Mouse (Mus musculus): ENCODE measurements around the gene Pik3c2a. TPM values are rescaled to one million over a fixed set of nuclear protein-coding genes. Genes with fewer than 3 reads are reported as not detected.
A peak's percentile ranks its signal among the peaks of the same experiment; 100 is the strongest.

Pik3c2a gene
- polyA plus RNA-seq (2016; fragmentation: Nextera tagmentation; extraction: Ambion mirVana) = 28.8 and 34.5 TPM in 2 replicates

- no peaks in the 10 kb centered on the region for H3K9me3 ChIP-seq (replicated peaks)
- peak; percentile 97 for DNase-seq (ENCODE audit: low spot score)
- under 1% methylated on average over 70 of the region's 72 CpGs for WGBS
- H3K36me3 ChIP-seq = peaks cover 7% of the 10 kb centered on the region
- H3K4me1 ChIP-seq = peaks cover 32% of the 10 kb centered on the region
- no peaks in the 10 kb centered on the region for H3K27me3 ChIP-seq (ENCODE audit: low read depth, poor library complexity, severe bottlenecking)
- H3K27ac ChIP-seq = peak within 1 kb of the TSS; percentile 97
- peak within 1 kb of the TSS; percentile 93 for H3K4me3 ChIP-seq
Observed at GRCm38 (mm10) chr7:116443004-116443696, at the start of gene Pik3c2a. TSS of gene Pik3c2a (minus strand) at chr7:116443449.

GRCm38 (mm10) chr7:116491113-116491512 lies 47.9 kb upstream of the Pik3c2a start:
- no peaks in the 10 kb centered on the region for H3K9me3 ChIP-seq (replicated peaks)
- WGBS = 76% methylated on average over 4 of the region's 4 CpGs
- H3K4me1 ChIP-seq = no peaks in the 10 kb centered on the region
- H3K27ac ChIP-seq = no peak overlapping the region
- H3K27me3 ChIP-seq (ENCODE audit: low read depth, poor library complexity, severe bottlenecking) = no peaks in the 10 kb centered on the region
- H3K4me3 ChIP-seq = no peak overlapping the region
- no peak for DNase-seq (ENCODE audit: low spot score)
- H3K36me3 ChIP-seq = no peaks in the 10 kb centered on the region

- Histone ChIP-seq H3K27ac (no peak overlapping the region), H3K9me3 (replicated peaks) (no peaks in the 10 kb centered on the region), H3K4me3 (no peak overlapping the region), H3K27me3 (ENCODE audit: low read depth, poor library complexity, severe bottlenecking) (no peaks in the 10 kb centered on the region), H3K4me1 (no peaks in the 10 kb centered on the region), H3K36me3 (no peaks in the 10 kb centered on the region)
- no peak for DNase-seq (ENCODE audit: low spot score)
- WGBS = 68% methylated on average over 1 of the region's 1 CpGs
Observed at GRCm38 (mm10) chr7:116485062-116485601, 41.9 kb upstream of the Pik3c2a start.

GRCm38 (mm10) chr7:116484213-116484612 lies 41.0 kb upstream of the Pik3c2a start:
- Histone ChIP-seq H3K4me3 (no peak overlapping the region), H3K4me1 (no peaks in the 10 kb centered on the region), H3K27me3 (ENCODE audit: low read depth, poor library complexity, severe bottlenecking) (no peaks in the 10 kb centered on the region), H3K36me3 (no peaks in the 10 kb centered on the region), H3K27ac (no peak overlapping the region), H3K9me3 (replicated peaks) (no peaks in the 10 kb centered on the region)
- no peak for DNase-seq (ENCODE audit: low spot score)
- 85% methylated on average over 5 of the region's 5 CpGs for WGBS

GRCm38 (mm10) chr7:116483782-116484181 lies 40.5 kb upstream of the Pik3c2a start:
- Histone ChIP-seq H3K9me3 (replicated peaks) (no peaks in the 10 kb centered on the region), H3K27me3 (ENCODE audit: low read depth, poor library complexity, severe bottlenecking) (no peaks in the 10 kb centered on the region), H3K27ac (no peak overlapping the region), H3K4me1 (no peaks in the 10 kb centered on the region), H3K4me3 (no peak overlapping the region), H3K36me3 (no peaks in the 10 kb centered on the region)
- WGBS = 88% methylated on average over 5 of the region's 5 CpGs
- DNase-seq (ENCODE audit: low spot score) = no peak

GRCm38 (mm10) chr7:116483106-116483505 lies 39.9 kb upstream of the Pik3c2a start:
- Histone ChIP-seq H3K4me3 (no peak overlapping the region), H3K27ac (no peak overlapping the region), H3K27me3 (ENCODE audit: low read depth, poor library complexity, severe bottlenecking) (no peaks in the 10 kb centered on the region), H3K4me1 (no peaks in the 10 kb centered on the region), H3K36me3 (no peaks in the 10 kb centered on the region), H3K9me3 (replicated peaks) (no peaks in the 10 kb centered on the region)
- DNase-seq (ENCODE audit: low spot score) = no peak
- WGBS = 45% methylated on average over 1 of the region's 1 CpGs

GRCm38 (mm10) chr7:116476264-116476663 lies 33.0 kb upstream of the Pik3c2a start:
- Histone ChIP-seq H3K27ac (no peak overlapping the region), H3K4me1 (no peaks in the 10 kb centered on the region), H3K36me3 (no peaks in the 10 kb centered on the region), H3K4me3 (no peak overlapping the region), H3K27me3 (ENCODE audit: low read depth, poor library complexity, severe bottlenecking) (no peaks in the 10 kb centered on the region), H3K9me3 (replicated peaks) (no peaks in the 10 kb centered on the region)
- DNase-seq (ENCODE audit: low spot score) = no peak
- WGBS = 90% methylated on average over 5 of the region's 5 CpGs

- no peaks in the 10 kb centered on the region for H3K9me3 ChIP-seq (replicated peaks)
- H3K27me3 ChIP-seq (ENCODE audit: low read depth, poor library complexity, severe bottlenecking) = no peaks in the 10 kb centered on the region
- H3K4me1 ChIP-seq = no peaks in the 10 kb centered on the region
- H3K36me3 ChIP-seq = no peaks in the 10 kb centered on the region
- no peak overlapping the region for H3K27ac ChIP-seq
- no peak for DNase-seq (ENCODE audit: low spot score)
- no peak overlapping the region for H3K4me3 ChIP-seq
Observed at GRCm38 (mm10) chr7:116475836-116476235, 32.6 kb upstream of the Pik3c2a start.

- no peaks in the 10 kb centered on the region for H3K36me3 ChIP-seq
- H3K27ac ChIP-seq = no peak overlapping the region
- H3K4me3 ChIP-seq = no peak overlapping the region
- DNase-seq (ENCODE audit: low spot score) = no peak
- no peaks in the 10 kb centered on the region for H3K9me3 ChIP-seq (replicated peaks)
- H3K4me1 ChIP-seq = no peaks in the 10 kb centered on the region
- H3K27me3 ChIP-seq (ENCODE audit: low read depth, poor library complexity, severe bottlenecking) = no peaks in the 10 kb centered on the region
- 62% methylated on average over 8 of the region's 8 CpGs for WGBS
Observed at GRCm38 (mm10) chr7:116462114-116462513, 18.9 kb upstream of the Pik3c2a start.

- H3K36me3 ChIP-seq = no peaks in the 10 kb centered on the region
- no peaks in the 10 kb centered on the region for H3K27me3 ChIP-seq (ENCODE audit: low read depth, poor library complexity, severe bottlenecking)
- no peak overlapping the region for H3K4me3 ChIP-seq
- no peaks in the 10 kb centered on the region for H3K4me1 ChIP-seq
- H3K9me3 ChIP-seq (replicated peaks) = no peaks in the 10 kb centered on the region
- no peak for DNase-seq (ENCODE audit: low spot score)
- WGBS = 46% methylated on average over 3 of the region's 3 CpGs
- H3K27ac ChIP-seq = no peak overlapping the region
Observed at GRCm38 (mm10) chr7:116458985-116459441, 15.8 kb upstream of the Pik3c2a start.

- Histone ChIP-seq H3K36me3 (no peaks in the 10 kb centered on the region), H3K27ac (no peak overlapping the region), H3K4me1 (no peaks in the 10 kb centered on the region), H3K9me3 (replicated peaks) (no peaks in the 10 kb centered on the region), H3K27me3 (ENCODE audit: low read depth, poor library complexity, severe bottlenecking) (no peaks in the 10 kb centered on the region), H3K4me3 (no peak overlapping the region)
- DNase-seq (ENCODE audit: low spot score) = no peak
- WGBS = 88% methylated on average over 6 of the region's 6 CpGs
Observed at GRCm38 (mm10) chr7:116457391-116457790, 14.1 kb upstream of the Pik3c2a start.

- H3K36me3 ChIP-seq = no peaks in the 10 kb centered on the region
- H3K9me3 ChIP-seq (replicated peaks) = no peaks in the 10 kb centered on the region
- no peaks in the 10 kb centered on the region for H3K4me1 ChIP-seq
- no peaks in the 10 kb centered on the region for H3K27me3 ChIP-seq (ENCODE audit: low read depth, poor library complexity, severe bottlenecking)
- no peak overlapping the region for H3K27ac ChIP-seq
- 90% methylated on average over 4 of the region's 4 CpGs for WGBS
- DNase-seq (ENCODE audit: low spot score) = no peak
- no peak overlapping the region for H3K4me3 ChIP-seq
Observed at GRCm38 (mm10) chr7:116456964-116457363, 13.7 kb upstream of the Pik3c2a start.

- Histone ChIP-seq H3K4me3 (no peak overlapping the region), H3K4me1 (peaks cover 27% of the 10 kb centered on the region), H3K27me3 (ENCODE audit: low read depth, poor library complexity, severe bottlenecking) (no peaks in the 10 kb centered on the region), H3K27ac (no peak overlapping the region), H3K36me3 (no peaks in the 10 kb centered on the region), H3K9me3 (replicated peaks) (no peaks in the 10 kb centered on the region)
- 87% methylated on average over 3 of the region's 3 CpGs for WGBS
- DNase-seq (ENCODE audit: low spot score) = no peak
Observed at GRCm38 (mm10) chr7:116446645-116447044, 3.4 kb upstream of the Pik3c2a start.
